Mouse (Mus musculus) lung, adult 2 months (tissue): ENCODE data around the gene Gmcl1.

ENCODE experiments used
- CTCF ChIP-seq: fragments of 200-500 bp; IDR thresholded peaks from 2 replicates; pipeline ENCODE4 v1.5.1; 2011; ENCODE audit warnings: mild to moderate bottlenecking, low read length, control low read depth; ENCODE audit not compliant: insufficient read depth
- POLR2A ChIP-seq: fragments of 200-500 bp; IDR thresholded peaks from 2 replicates; pipeline ENCODE4 v1.6.1; 2011; ENCODE audit warnings: low read depth, mild to moderate bottlenecking, control low read depth, low read length, borderline replicate concordance; ENCODE audit errors: extremely low read depth

- TF ChIP-seq CTCF (no peak), POLR2A (no peak)
These were observed 54.8 kb downstream of the Gmcl1 start for GRCm38 (mm10) chr6:86678341-86678740.
